Mouse (Mus musculus) ES-E14 (cell line): ENCODE results near the gene Klri2.

Experiments used
- HCFC1 ChIP-seq: IDR thresholded peaks from 2 replicates; pipeline ENCODE4 v1.6.1; 2012; ENCODE audit warnings: low read length, inconsistent platforms, borderline replicate concordance; ENCODE audit not compliant: insufficient read depth
- ZC3H11A ChIP-seq: IDR thresholded peaks from 2 replicates; pipeline ENCODE4 v1.6.1; 2012; ENCODE audit warnings: low read depth, mild to moderate bottlenecking, inconsistent platforms, low read length, borderline replicate concordance

DNA sequence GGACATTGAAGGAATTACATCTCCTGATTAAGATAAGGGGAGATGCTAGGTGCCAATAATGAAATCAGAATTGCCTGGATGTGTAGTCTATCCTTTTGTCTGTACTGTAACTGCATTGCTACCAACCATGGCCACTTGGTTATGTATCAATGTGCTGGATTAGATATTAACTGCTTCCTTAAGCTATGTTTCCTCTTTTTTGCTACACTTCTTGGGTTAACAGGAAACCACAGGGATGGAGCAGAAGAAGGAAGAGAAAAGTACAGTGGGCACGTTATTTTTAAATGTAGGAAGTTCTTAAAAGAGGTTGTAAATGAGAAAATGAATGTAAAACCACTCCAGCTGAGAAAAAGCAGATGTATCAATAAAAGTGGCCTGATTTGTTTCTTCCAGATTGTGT, 26.7 kb downstream of the Klri2 start:
- TF ChIP-seq HCFC1: no peak
- TF ChIP-seq ZC3H11A: no peak
